Mouse (Mus musculus) embryo, embryonic 11 days (tissue): Measurements from ENCODE around the gene Miga2.

Experiments
- DNase-seq: peaks from one replicate; pipeline ENCODE4 v3.0.0-alpha.2; 2015

The Miga2 gene

DNA sequence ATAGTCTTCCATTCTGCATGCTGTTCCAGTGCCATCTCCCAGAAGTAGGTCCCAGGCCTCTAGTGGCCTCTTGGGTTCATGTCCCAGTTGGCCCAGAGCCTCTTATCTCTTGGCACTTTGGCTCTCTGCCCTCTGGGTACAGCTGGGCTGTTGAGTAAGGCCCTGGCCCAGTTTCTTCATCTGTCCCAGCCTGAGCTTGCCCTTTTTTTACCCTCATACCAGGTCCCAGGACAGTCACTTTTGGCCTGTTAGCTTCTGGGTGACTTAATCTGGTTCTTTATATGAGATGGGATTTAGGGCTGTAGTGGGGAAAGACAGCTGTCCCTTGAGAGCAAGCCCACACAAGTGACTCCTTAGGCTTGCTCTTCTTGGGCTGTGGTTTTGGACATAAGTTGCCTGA is 65.1 kb downstream of the Miga2 start:
- DNase-seq = no peak
